15 mouse cellular contexts compared by ENCODE assay signal in genomic region chr12:81691177-81691730, GRCm38 (mm10).
DNase-seq lines count a peak whose midpoint lies in the region; ATAC-seq lines count a peak whose summit lies in the region.
"Had no signal": no experiment of that assay in that cellular context is flagged by ENCODE, and none has a peak within 500 bp of the region (broad histone marks: within the 10 kb centered on the region; RNA-seq: fewer than 3 reads in every experiment).

No protein-coding gene starts in this region.

- WGBS in lung, embryonic 16.5 days = 14% methylated on average over 8 of the region's 8 CpGs

- no peak overlapping the region for H3K4me2 ChIP-seq in lung, embryonic 16.5 days (ENCODE audit: low read depth, low read length)
- H3K4me2 ChIP-seq: embryonic facial prominence, embryonic 13.5 days; hindbrain, embryonic 12.5 days; limb, embryonic 15.5 days; midbrain, embryonic 12.5 days; neural tube, embryonic 13.5 days had no signal

- no peaks in the 10 kb centered on the region for H3K27me3 ChIP-seq in lung, embryonic 16.5 days (ENCODE audit: control insufficient read depth, insufficient read depth, low read depth, low read length)
- H3K27me3 ChIP-seq: embryonic facial prominence, embryonic 13.5 days; hindbrain, embryonic 12.5 days; limb, embryonic 15.5 days; neural tube, embryonic 13.5 days had no signal

- H3K4me3 ChIP-seq in lung, embryonic 16.5 days (ENCODE audit: low read length) = no peak overlapping the region
- H3K4me3 ChIP-seq: embryonic facial prominence, embryonic 13.5 days; hindbrain, embryonic 12.5 days; layer of hippocampus, adult 2 months; limb, embryonic 15.5 days; midbrain, embryonic 12.5 days; neural tube, embryonic 13.5 days had no signal

- no peak for DNase-seq in lung, adult 18-20 months
- DNase-seq in heart, adult 9 months (ENCODE audit: low spot score in 2 of 2) = peak; percentile 27 to 41
- DNase-seq in kidney, adult 18-20 months = peak; percentile 10
- DNase-seq in yolk sac, embryonic 10.5 days (ENCODE audit: low spot score) = peak; percentile 26
- DNase-seq in B cell, adult 2 months = no peak
- DNase-seq in right cerebral cortex, adult 18-20 months = no peak
- DNase-seq: cerebellum, adult 11 months; right cerebral cortex, postnatal 4 days had no signal

- no peaks in the 10 kb centered on the region for H3K36me3 ChIP-seq in lung, embryonic 16.5 days (ENCODE audit: control insufficient read depth, insufficient read depth, low read length)
- H3K36me3 ChIP-seq: embryonic facial prominence, embryonic 13.5 days; hindbrain, embryonic 12.5 days; limb, embryonic 15.5 days; midbrain, embryonic 12.5 days; neural tube, embryonic 13.5 days had no signal

- peaks cover 7% of the 10 kb centered on the region for H3K4me1 ChIP-seq in lung, embryonic 16.5 days (replicated peaks; ENCODE audit: control insufficient read depth, insufficient read depth, low read length)
- H3K4me1 ChIP-seq: embryonic facial prominence, embryonic 13.5 days; limb, embryonic 15.5 days had no signal

- peak; percentile 65 for ATAC-seq in lung, embryonic 16.5 days (ENCODE audit: low read depth)

- no peaks in the 10 kb centered on the region for H3K9me3 ChIP-seq in lung, embryonic 16.5 days (ENCODE audit: control insufficient read depth, low read length)
- H3K9me3 ChIP-seq: embryonic facial prominence, embryonic 13.5 days; hindbrain, embryonic 12.5 days; limb, embryonic 15.5 days; midbrain, embryonic 12.5 days; neural tube, embryonic 13.5 days had no signal

- H3K9ac ChIP-seq in lung, embryonic 16.5 days (ENCODE audit: low read length) = no peak overlapping the region
- H3K9ac ChIP-seq: embryonic facial prominence, embryonic 13.5 days; hindbrain, embryonic 12.5 days; limb, embryonic 15.5 days; midbrain, embryonic 12.5 days; neural tube, embryonic 13.5 days had no signal

- H3K27ac ChIP-seq in lung, embryonic 16.5 days (ENCODE audit: low read length) = no peak overlapping the region; the same call in 1 of the 2 replicates
- H3K27ac ChIP-seq: embryonic facial prominence, embryonic 13.5 days; hindbrain, embryonic 12.5 days; layer of hippocampus, adult 2 months; limb, embryonic 15.5 days; midbrain, embryonic 12.5 days; neural tube, embryonic 13.5 days had no signal

Comparison
In these comparisons a context has a peak if more than half of its experiments do, and no peak if none do; other contexts are left out.
1. DNase-seq: peak in heart, adult 9 months (2 of 2), kidney, adult 18-20 months (single experiment) and yolk sac, embryonic 10.5 days (single experiment); none in lung, adult 18-20 months (0 of 2), B cell, adult 2 months (0 of 2) and right cerebral cortex, adult 18-20 months (single experiment).